Mouse (Mus musculus) embryonic facial prominence, embryonic 14.5 days (tissue): ENCODE results near the gene Spout1. TPM values are rescaled to one million over a fixed set of nuclear protein-coding genes. Genes with fewer than 3 reads are reported as not detected.
"Not testable (repeated sequence)": the region's sequence is repeated elsewhere in the genome, so short reads cannot be mapped to it uniquely, and the experiment has no call there.

ENCODE experiments used
- ATAC-seq: fragments of 200-750 bp; cut with Nextera tagmentation; 2 replicates; pipeline ENCODE4 v1.8.0; 2017; ENCODE audit warnings: low read depth, moderate number of reproducible peaks, moderate TSS enrichment
- DNase-seq: peaks from one replicate; pipeline ENCODE4 v3.0.0-alpha.2; 2015; ENCODE audit warnings: low spot score
- H3K27ac ChIP-seq: fragments of 300-500 bp; sonication (generic); replicated peaks from 2 replicates; pipeline ENCODE4 v1.5.1; 2014; ENCODE audit warnings: low read depth, mild to moderate bottlenecking, low read length, moderate library complexity
- H3K27me3 ChIP-seq: fragments of 300-500 bp; sonication (generic); replicated peaks from 2 replicates; pipeline ENCODE4 v1.6.1; 2014; ENCODE audit warnings: low read length; ENCODE audit not compliant: control insufficient read depth, insufficient read depth
- H3K36me3 ChIP-seq: fragments of 300-500 bp; sonication (generic); 2 replicates; pipeline ENCODE4 v1.6.1; 2014; ENCODE audit warnings: low read length, mixed read lengths; ENCODE audit not compliant: control insufficient read depth, insufficient read depth
- H3K4me1 ChIP-seq: fragments of 300-500 bp; sonication (generic); 2 replicates; pipeline ENCODE4 v1.6.1; 2014; ENCODE audit warnings: antibody characterized with exemption, low read length; ENCODE audit not compliant: control insufficient read depth, insufficient read depth
- H3K4me2 ChIP-seq: fragments of 300-500 bp; sonication (generic); 2 replicates; pipeline ENCODE4 v1.6.1; 2014; ENCODE audit warnings: low read depth, mild to moderate bottlenecking, low read length, moderate library complexity, mixed read lengths
- H3K4me3 ChIP-seq: fragments of 300-500 bp; sonication (generic); 2 replicates; pipeline ENCODE4 v1.5.1; 2014; ENCODE audit warnings: low read depth, mild to moderate bottlenecking, low read length
- H3K9ac ChIP-seq: fragments of 300-500 bp; sonication (generic); 2 replicates; pipeline ENCODE4 v1.6.1; 2014; ENCODE audit warnings: low read depth, mild to moderate bottlenecking, low read length, moderate library complexity, mixed read lengths
- H3K9me3 ChIP-seq: fragments of 300-500 bp; sonication (generic); 2 replicates; pipeline ENCODE4 v1.6.1; 2016; ENCODE audit warnings: low read length; ENCODE audit not compliant: control insufficient read depth
- WGBS: fragments of 180-500 bp; shearing (Covaris S2); extraction: QIAGEN DNeasy Blood & Tissue Kit; methylation state at CpG from one replicate; pipeline ENCODE4 v1.1.7; 2014; 5-methylcytosine and 5-hydroxymethylcytosine counted together
- polyA plus RNA-seq: library from polyadenylated mRNA; unstranded; fragments of >200 nt; fragmentation: Nextera tagmentation; extraction: Ambion mirVana; gene quantifications from 2 replicates; pipeline ENCODE4 v1.2.1, GENCODE M21; 2014

Gene Spout1
- polyA plus RNA-seq, 1 experiment from 2014 or later, result 63.8 TPM

GRCm38 (mm10) chr2:30173541-30174240 lies 4.6 kb downstream of the Spout1 start:
- 95% methylated on average over 20 of the region's 20 CpGs for WGBS
- Histone ChIP-seq H3K9ac (no peak overlapping the region), H3K9me3 (no peaks in the 10 kb centered on the region), H3K36me3 (peaks cover 40% of the 10 kb centered on the region), H3K27ac (no peak overlapping the region), H3K27me3 (no peaks in the 10 kb centered on the region), H3K4me1 (peaks cover 11% of the 10 kb centered on the region), H3K4me3 (no peak overlapping the region), H3K4me2 (no peak overlapping the region)
- DNase-seq (no peak), ATAC-seq (no peak)

- DNase-seq (peak; percentile 26), ATAC-seq (peak; percentile 34; the same call in 1 of the 2 replicates)
- Histone ChIP-seq H3K4me3 (peak overlapping the region; percentile 67), H3K4me1 (peaks cover 4% of the 10 kb centered on the region), H3K4me2 (peak overlapping the region; percentile 93), H3K27ac (peak overlapping the region; percentile 84), H3K9me3 (no peaks in the 10 kb centered on the region), H3K9ac (peak overlapping the region; percentile 77), H3K27me3 (no peaks in the 10 kb centered on the region), H3K36me3 (peaks cover 40% of the 10 kb centered on the region)
- under 1% methylated on average over 11 of the region's 19 CpGs for WGBS
Measured at GRCm38 (mm10) chr2:30171997-30172382, 6.3 kb downstream of the Spout1 start.

GRCm38 (mm10) chr2:30171371-30171996 lies 6.8 kb downstream of the Spout1 start, which contains the start of gene Endog:
Gene Endog, plus strand, starts transcription at chr2:30171493.
- peaks cover 4% of the 10 kb centered on the region for H3K9me3 ChIP-seq
- ATAC-seq, result peak; percentile 97
- no peaks in the 10 kb centered on the region for H3K27me3 ChIP-seq
- WGBS, result under 1% methylated on average over 47 of the region's 75 CpGs
- peak within 1 kb of the TSS; percentile 67 for H3K4me3 ChIP-seq
- peak; percentile 93 for DNase-seq
- H3K4me2 ChIP-seq, result peak within 1 kb of the TSS; percentile 93
- H3K36me3 ChIP-seq, result peaks cover 36% of the 10 kb centered on the region
- peak within 1 kb of the TSS; percentile 84 for H3K27ac ChIP-seq
- H3K4me1 ChIP-seq, result peaks cover 3% of the 10 kb centered on the region; the same call in 1 of the 2 replicates
- peak within 1 kb of the TSS; percentile 77 for H3K9ac ChIP-seq

GRCm38 (mm10) chr2:30166677-30167076 lies 11.6 kb downstream of the Spout1 start:
- Histone ChIP-seq H3K4me2 (no peak overlapping the region), H3K36me3 (no peaks in the 10 kb centered on the region), H3K27me3 (no peaks in the 10 kb centered on the region), H3K4me1 (no peaks in the 10 kb centered on the region), H3K9me3 (peaks cover 12% of the 10 kb centered on the region), H3K27ac (no peak overlapping the region), H3K9ac (no peak overlapping the region), H3K4me3 (no peak overlapping the region)
- ATAC-seq (no peak), DNase-seq (no peak)
- WGBS, result 62% methylated on average over 4 of the region's 4 CpGs

- H3K27ac ChIP-seq, result no peak overlapping the region
- H3K4me3 ChIP-seq, result no peak overlapping the region
- ATAC-seq (no peak), DNase-seq (no peak)
- H3K4me1 ChIP-seq, result no peaks in the 10 kb centered on the region
- peaks cover 12% of the 10 kb centered on the region for H3K9me3 ChIP-seq
- H3K27me3 ChIP-seq, result no peaks in the 10 kb centered on the region
- 37% methylated on average over 8 of the region's 9 CpGs for WGBS
- H3K9ac ChIP-seq, result no peak overlapping the region
- H3K4me2 ChIP-seq, result no peak overlapping the region
- H3K36me3 ChIP-seq, result no peaks in the 10 kb centered on the region
Measured at GRCm38 (mm10) chr2:30164340-30164932, 13.8 kb downstream of the Spout1 start.

GRCm38 (mm10) chr2:30161809-30162208 lies 16.4 kb downstream of the Spout1 start:
- DNase-seq, result peak; percentile 38
- no peaks in the 10 kb centered on the region for H3K27me3 ChIP-seq
- no peaks in the 10 kb centered on the region for H3K4me1 ChIP-seq
- no peak overlapping the region for H3K27ac ChIP-seq
- no peak for ATAC-seq
- H3K9ac ChIP-seq, result no peak overlapping the region
- no peak overlapping the region for H3K4me3 ChIP-seq
- peaks cover 12% of the 10 kb centered on the region for H3K9me3 ChIP-seq
- H3K4me2 ChIP-seq, result no peak overlapping the region
- no peaks in the 10 kb centered on the region for H3K36me3 ChIP-seq

GRCm38 (mm10) chr2:30159871-30160270 lies 18.4 kb downstream of the Spout1 start:
- DNase-seq, H3K9me3 ChIP-seq, H3K9ac ChIP-seq, H3K27ac ChIP-seq, H3K4me1 ChIP-seq, H3K4me3 ChIP-seq, H3K4me2 ChIP-seq, ATAC-seq, H3K36me3 ChIP-seq, H3K27me3 ChIP-seq: not testable (repeated sequence)
- WGBS, result 88% methylated on average over 4 of the region's 10 CpGs

- 78% methylated on average over 8 of the region's 8 CpGs for WGBS
- DNase-seq, result no peak
- Histone ChIP-seq H3K36me3 (peaks cover 41% of the 10 kb centered on the region), H3K4me2 (no peak overlapping the region), H3K4me3 (no peak overlapping the region), H3K4me1 (no peaks in the 10 kb centered on the region), H3K27ac (no peak overlapping the region), H3K27me3 (no peaks in the 10 kb centered on the region), H3K9ac (no peak overlapping the region), H3K9me3 (no peaks in the 10 kb centered on the region)
- no peak for ATAC-seq
Measured at GRCm38 (mm10) chr2:30152616-30153015, 25.6 kb downstream of the Spout1 start.
